In genomic region chr9:66967492-66967891, GRCm38 (mm10) we compare ENCODE assay signal across 14 mouse cellular contexts.
"Had no signal": no experiment of that assay in that cellular context is flagged by ENCODE, and none has a peak within 500 bp of the region (broad histone marks: within the 10 kb centered on the region; RNA-seq: fewer than 3 reads in every experiment).

No protein-coding gene starts in this region.

- H3K4me3 ChIP-seq: liver, embryonic 12.5 days; megakaryocyte, embryonic 14.5 days; midbrain, embryonic 13.5 days; midbrain, embryonic 15.5 days; neural tube, embryonic 12.5 days; stomach, embryonic 15.5 days had no signal

- H3K27me3 ChIP-seq: liver, embryonic 12.5 days; megakaryocyte, embryonic 14.5 days; midbrain, embryonic 13.5 days; midbrain, embryonic 15.5 days; neural tube, embryonic 12.5 days; stomach, embryonic 15.5 days had no signal

- H3K4me2 ChIP-seq: liver, embryonic 12.5 days; midbrain, embryonic 11.5 days; midbrain, embryonic 13.5 days; midbrain, embryonic 15.5 days; neural tube, embryonic 12.5 days; stomach, embryonic 15.5 days had no signal

- H3K9me3 ChIP-seq: liver, embryonic 12.5 days; megakaryocyte, embryonic 14.5 days; midbrain, embryonic 13.5 days; midbrain, embryonic 15.5 days; neural tube, embryonic 12.5 days; stomach, embryonic 15.5 days had no signal

- H3K4me1 ChIP-seq: liver, embryonic 12.5 days; midbrain, embryonic 13.5 days; midbrain, embryonic 15.5 days; neural tube, embryonic 12.5 days; stomach, embryonic 15.5 days had no signal

- ATAC-seq: liver, embryonic 12.5 days; midbrain, embryonic 13.5 days; midbrain, embryonic 15.5 days had no signal

- H3K9ac ChIP-seq: liver, embryonic 12.5 days; liver, embryonic 14.5 days; midbrain, embryonic 13.5 days; midbrain, embryonic 15.5 days; neural tube, embryonic 12.5 days; stomach, embryonic 15.5 days had no signal

- DNase-seq: right cerebral cortex, postnatal 14 days; thymus, adult 2 months; thymus, postnatal 25 days; thymus, postnatal 4 days had no signal

- H3K27ac ChIP-seq: liver, embryonic 12.5 days; liver, embryonic 14.5 days; macrophage; midbrain, embryonic 13.5 days; midbrain, embryonic 15.5 days; neural tube, embryonic 12.5 days; stomach, postnatal 0 days had no signal
